Mouse (Mus musculus) bone marrow macrophage, adult 2 months (primary cell): Measurements from ENCODE around the gene Cabp1. TPM values are rescaled to one million over a fixed set of nuclear protein-coding genes. Genes with fewer than 3 reads are reported as not detected.

Experiments
- H3K27ac ChIP-seq: 2 replicates; pipeline ENCODE4 v1.5.1; 2012; ENCODE audit warnings: low read depth, low read length; ENCODE audit not compliant: insufficient read depth
- H3K4me1 ChIP-seq: 2 replicates; pipeline ENCODE4 v1.6.1; 2012; ENCODE audit warnings: low read length; ENCODE audit not compliant: control insufficient read depth, insufficient read depth
- H3K4me3 ChIP-seq: 2 replicates; pipeline ENCODE4 v1.5.1; 2012; ENCODE audit warnings: mild to moderate bottlenecking, low read length, moderate library complexity; ENCODE audit not compliant: insufficient read depth
- CTCF ChIP-seq: IDR thresholded peaks from 2 replicates; pipeline ENCODE4 v1.5.1; 2012; ENCODE audit warnings: low read depth, mild to moderate bottlenecking, low read length, moderate library complexity
- POLR2A ChIP-seq: IDR thresholded peaks from 2 replicates; pipeline ENCODE4 v1.6.1; 2012; ENCODE audit warnings: mild to moderate bottlenecking, low read depth, low read length, borderline replicate concordance
- polyA plus RNA-seq: library from polyadenylated mRNA; stranded (reverse); fragments of >200 nt; gene quantifications from 2 replicates; pipeline ENCODE4 v1.2.4, GENCODE M21; 2012; ENCODE audit not compliant: missing spikeins, insufficient read depth, insufficient read length

Gene Cabp1
- polyA plus RNA-seq, 1 experiment, result not detected

DNA sequence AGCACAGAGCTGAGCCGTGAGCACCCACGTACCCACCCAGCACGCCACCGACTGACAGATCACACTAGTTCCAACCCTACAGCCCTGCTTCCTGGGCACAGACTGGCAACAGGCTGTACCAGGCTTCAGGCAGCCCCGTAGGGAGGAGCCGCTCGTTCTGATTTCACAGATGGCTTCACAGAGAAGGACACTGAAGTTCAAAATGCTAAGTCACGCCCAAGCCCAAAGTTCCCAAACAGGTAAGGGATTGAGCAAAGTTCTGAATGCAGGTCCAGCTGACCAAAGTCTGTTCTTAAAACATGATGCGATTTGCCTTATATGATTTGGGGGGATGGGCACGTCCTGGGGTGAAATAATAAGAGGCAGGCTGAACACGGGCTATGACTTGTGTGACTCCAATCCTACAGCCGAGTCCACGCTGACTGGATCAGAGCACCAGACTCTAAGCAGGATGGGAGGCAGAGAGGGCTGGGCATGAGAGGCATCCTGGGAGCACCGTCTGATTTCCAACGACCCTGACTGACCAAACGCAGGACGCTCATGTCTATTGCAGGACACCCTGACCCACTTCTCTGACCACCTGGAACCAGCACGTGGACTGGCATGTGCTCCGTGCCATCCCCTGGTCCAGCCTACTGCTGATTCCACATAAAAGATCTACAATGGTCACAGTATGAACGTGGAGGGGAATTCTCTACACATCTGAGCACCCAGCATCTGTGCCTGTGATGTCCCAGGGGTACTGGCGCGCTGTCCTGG lies 66.6 kb downstream of the Cabp1 start:
- H3K27ac ChIP-seq, result no peak overlapping the region
- H3K4me3 ChIP-seq, result no peak overlapping the region
- TF ChIP-seq CTCF, result no peak
- H3K4me1 ChIP-seq, result peaks cover 12% of the 10 kb centered on the region

DNA sequence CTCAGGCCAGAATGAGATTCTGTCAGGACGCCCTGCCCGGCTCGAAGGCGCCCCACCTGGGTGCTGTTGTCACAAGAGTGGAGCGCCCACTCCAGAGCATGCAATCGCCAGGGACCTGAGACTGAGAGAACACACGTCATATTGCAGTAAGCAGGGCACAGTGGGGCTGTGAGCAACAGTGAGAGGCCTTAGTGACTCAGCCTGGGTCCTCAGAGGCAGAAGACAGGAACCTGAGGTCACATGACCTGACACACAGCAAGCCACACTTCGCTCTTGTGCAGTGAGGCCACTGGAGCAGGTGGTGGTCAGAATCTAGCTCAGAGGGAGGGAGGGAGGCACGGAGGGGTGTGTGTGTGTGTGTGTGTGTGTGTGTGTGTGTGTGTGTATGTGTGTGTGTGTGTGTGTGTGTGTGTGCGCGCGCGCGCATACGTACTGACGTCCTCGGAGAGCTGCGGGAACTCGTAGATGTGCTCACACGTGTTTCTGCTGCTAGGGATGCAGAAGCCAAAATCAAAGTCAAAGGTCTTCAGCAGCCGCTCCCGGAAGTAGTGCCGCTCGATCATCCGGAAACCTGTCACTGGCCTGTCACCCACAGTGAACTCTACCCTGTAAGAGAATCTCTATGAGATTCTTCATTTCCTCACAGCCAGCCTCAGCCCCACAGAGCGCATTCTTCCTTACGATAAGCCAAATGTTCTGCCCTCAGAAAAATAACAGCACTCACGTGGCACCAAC lies 67.4 kb downstream of the Cabp1 start:
- peaks cover 12% of the 10 kb centered on the region for H3K4me1 ChIP-seq
- TF ChIP-seq POLR2A (no peak), CTCF (no peak)
- no peak overlapping the region for H3K4me3 ChIP-seq
- no peak overlapping the region for H3K27ac ChIP-seq

DNA sequence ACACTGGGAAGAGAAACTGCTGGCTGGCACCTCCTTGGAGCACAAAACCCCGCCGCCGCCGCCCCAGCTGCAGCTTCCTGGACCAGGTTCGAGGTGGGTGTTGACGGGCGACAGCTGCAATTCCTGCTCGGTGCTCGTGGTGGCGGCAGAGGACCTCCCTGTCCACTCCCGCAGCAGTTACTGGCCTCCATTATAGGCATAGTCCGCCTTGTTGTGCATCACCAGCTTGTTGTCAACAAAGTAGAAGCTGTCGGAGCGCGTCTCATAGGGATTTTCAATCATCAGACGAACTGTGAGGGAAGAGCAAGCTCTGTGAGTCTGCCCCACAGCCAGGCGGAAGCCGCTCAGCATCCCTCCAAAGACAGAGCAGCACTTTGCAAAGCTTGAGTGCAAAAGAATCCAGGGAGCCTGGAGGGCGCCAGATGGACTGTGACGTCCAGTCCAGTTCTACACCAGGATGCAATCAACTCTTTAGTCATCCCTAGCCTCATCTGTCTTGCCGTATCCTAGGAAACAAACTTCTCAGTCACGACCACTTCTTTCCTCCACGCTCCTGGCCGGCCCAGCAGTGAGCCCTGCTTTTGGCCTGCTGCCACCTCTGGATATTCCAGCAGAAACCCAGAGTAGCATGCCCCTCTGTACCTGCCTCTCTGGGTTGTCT lies 68.8 kb downstream of the Cabp1 start:
- Histone ChIP-seq H3K27ac (no peak overlapping the region), H3K4me3 (no peak overlapping the region), H3K4me1 (peaks cover 12% of the 10 kb centered on the region)
- TF ChIP-seq CTCF (peak; percentile 55), POLR2A (no peak)

DNA sequence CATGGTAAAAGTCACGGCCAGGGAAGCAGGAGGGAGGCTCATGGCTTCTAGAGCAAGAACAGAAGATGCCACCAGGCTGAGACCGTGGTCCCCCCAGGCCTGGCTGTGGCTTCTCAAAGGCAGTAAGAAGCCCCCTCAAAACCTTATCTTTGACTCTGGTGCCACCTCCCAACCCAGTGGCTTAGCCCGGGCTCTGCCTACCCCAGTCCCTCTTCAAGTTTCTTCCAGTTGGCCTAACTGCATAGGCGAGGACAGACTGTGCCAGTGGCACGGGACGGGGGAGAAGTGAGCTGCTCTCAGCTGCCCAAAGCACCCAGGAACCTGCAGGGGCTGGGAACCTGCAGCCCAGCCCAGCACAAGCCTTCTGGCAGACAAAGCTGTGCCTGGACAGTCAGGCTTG lies 69.5 kb downstream of the Cabp1 start:
- no peak overlapping the region for H3K4me3 ChIP-seq
- H3K27ac ChIP-seq, result no peak overlapping the region
- H3K4me1 ChIP-seq, result peaks cover 12% of the 10 kb centered on the region
- no peak for TF ChIP-seq POLR2A
- no peak for TF ChIP-seq CTCF

DNA sequence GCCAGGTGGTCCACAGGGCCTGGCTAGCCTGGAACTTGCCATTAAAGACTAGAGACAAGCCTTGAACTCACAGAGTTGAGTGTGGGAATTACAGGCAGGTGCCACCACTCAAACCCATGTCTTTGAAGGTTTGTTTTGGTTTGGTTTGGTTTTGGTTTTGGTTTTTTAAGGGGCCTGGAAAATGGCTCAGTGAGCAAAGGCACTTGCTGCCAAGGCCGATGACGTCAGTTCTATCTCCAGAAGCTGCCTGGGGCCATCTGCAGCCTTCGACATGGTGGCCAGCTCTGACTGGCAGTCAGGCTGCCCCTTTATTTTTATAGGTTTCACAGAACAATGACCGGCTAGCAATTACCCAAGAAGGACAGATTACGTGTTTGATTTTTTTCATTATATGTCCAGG lies 73.2 kb downstream of the Cabp1 start:
- no peak overlapping the region for H3K4me3 ChIP-seq
- H3K27ac ChIP-seq, result no peak overlapping the region
- no peak for TF ChIP-seq POLR2A
- TF ChIP-seq CTCF, result no peak
- H3K4me1 ChIP-seq, result peaks cover 7% of the 10 kb centered on the region

DNA sequence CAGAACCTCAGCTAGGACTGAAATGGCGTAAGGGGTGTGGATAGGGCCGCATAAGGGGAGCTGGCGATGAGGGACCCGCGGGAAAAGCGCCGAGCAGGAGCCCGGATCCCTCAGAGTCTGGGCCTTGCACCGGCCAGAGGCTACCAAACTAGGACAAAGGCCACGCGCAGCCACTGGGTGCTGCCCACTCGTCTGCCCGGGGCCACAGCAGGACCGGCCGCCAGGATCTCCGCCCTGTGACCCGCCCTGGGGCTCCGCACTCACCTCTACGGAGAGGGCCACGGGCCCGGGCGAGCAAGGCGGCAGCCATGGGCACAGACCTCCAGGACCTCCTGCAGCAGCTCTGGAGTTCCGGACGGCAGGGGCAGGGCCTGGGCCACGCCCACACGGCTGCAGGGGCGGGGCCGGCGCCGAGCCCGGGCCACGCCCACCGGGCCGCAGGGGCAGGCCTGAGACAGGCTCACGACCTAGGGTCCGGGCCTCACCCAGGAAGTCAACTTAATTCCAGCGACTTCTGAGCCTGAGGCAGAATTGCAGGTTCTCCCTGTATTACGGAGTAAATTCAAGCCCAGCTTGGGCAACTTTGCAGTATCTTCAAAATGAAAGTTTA lies 75.1 kb downstream of the Cabp1 start, which contains the start of gene Acads:
Gene Acads, minus strand, starts transcription at position 386 of the 610 bp plus-strand sequence.
- no peak for TF ChIP-seq CTCF
- TF ChIP-seq POLR2A, result no peak
- Histone ChIP-seq H3K4me1 (peaks cover 6% of the 10 kb centered on the region), H3K27ac (peak within 1 kb of the TSS; percentile 42), H3K4me3 (peak within 1 kb of the TSS; percentile 98)

Other genes with a start within 250 kb of the Cabp1 start
- gene Hnf1a, start 223.3 kb downstream of the Cabp1 start, polyA plus RNA-seq, result not detected in 2 replicates
- gene Sppl3, start 183.2 kb downstream of the Cabp1 start, polyA plus RNA-seq, result 60.1 and 65.2 TPM in 2 replicates
- gene Gm10401, start 96.1 kb downstream of the Cabp1 start, polyA plus RNA-seq, result not detected in 2 replicates
- 22.3 and 22.7 TPM in 2 replicates for gene Acads, start 75.0 kb downstream of the Cabp1 start, polyA plus RNA-seq
- 5.2 and 6.1 TPM in 2 replicates for gene Unc119b, start 59.4 kb downstream of the Cabp1 start, polyA plus RNA-seq
- gene Mlec, start 36.2 kb downstream of the Cabp1 start, polyA plus RNA-seq, result 54.3 and 60.3 TPM in 2 replicates
- 38.3 and 54.2 TPM in 2 replicates for gene Pop5, start 41.5 kb upstream of the Cabp1 start, polyA plus RNA-seq
- gene Rnf10, start 78.5 kb upstream of the Cabp1 start, polyA plus RNA-seq, result 94.9 and 105 TPM in 2 replicates
- gene Coq5, start 85.3 kb upstream of the Cabp1 start, polyA plus RNA-seq, result 21.4 and 25.6 TPM in 2 replicates
- gene Dynll1, start 106.6 kb upstream of the Cabp1 start, polyA plus RNA-seq, result 238 and 243 TPM in 2 replicates
- 114 and 123 TPM in 2 replicates for gene Srsf9, start 132.8 kb upstream of the Cabp1 start, polyA plus RNA-seq
- gene Gatc, start 146.8 kb upstream of the Cabp1 start, polyA plus RNA-seq, result 28.8 and 31.4 TPM in 2 replicates
- gene Triap1, start 146.8 kb upstream of the Cabp1 start, polyA plus RNA-seq, result 60.2 and 68.9 TPM in 2 replicates
- 445 and 473 TPM in 2 replicates for gene Cox6a1, start 154.6 kb upstream of the Cabp1 start, polyA plus RNA-seq
- 0.44 TPM in 1 of 2 replicates, not detected in the other for gene Msi1, start 235.2 kb upstream of the Cabp1 start, polyA plus RNA-seq